Mouse (Mus musculus): ENCODE data around the gene Slc36a2.

GRCm38 (mm10) chr11:55183124-55183523, 1.8 kb downstream of the Slc36a2 start:
- no peak for TF ChIP-seq EP300 (IDR thresholded peaks at IDR 0.05; ENCODE audit: low read depth)
- no peak for TF ChIP-seq CTCF (IDR thresholded peaks at IDR 0.05; ENCODE audit: low read depth)
